Mouse (Mus musculus) lung, postnatal 0 days (tissue): ENCODE data around the gene Itga2b. TPM values are rescaled to one million over a fixed set of nuclear protein-coding genes. Genes with fewer than 3 reads are reported as not detected.
A peak's percentile ranks its signal among the peaks of the same experiment; 100 is the strongest.

Experiments
- ATAC-seq: fragments of 200-750 bp; cut with Nextera tagmentation; 2 replicates; pipeline ENCODE4 v1.8.0; 2017; ENCODE audit warnings: moderate library complexity
- DNase-seq: peaks from one replicate; pipeline ENCODE4 v3.0.0-alpha.2; 2016; ENCODE audit warnings: low spot score
- H3K27ac ChIP-seq: fragments of 300-500 bp; sonication (generic); 2 replicates; pipeline ENCODE4 v1.5.1; 2014; ENCODE audit warnings: antibody characterized with exemption, mild to moderate bottlenecking, low read length, mixed read lengths
- H3K27me3 ChIP-seq: fragments of 300-500 bp; sonication (generic); replicated peaks from 2 replicates; pipeline ENCODE4 v1.6.1; 2014; ENCODE audit warnings: low read length, mixed read lengths; ENCODE audit not compliant: insufficient read depth
- H3K36me3 ChIP-seq: fragments of 300-500 bp; sonication (generic); 2 replicates; pipeline ENCODE4 v1.6.1; 2014; ENCODE audit warnings: low read length, mixed read lengths; ENCODE audit not compliant: insufficient read depth
- H3K4me1 ChIP-seq: fragments of 300-500 bp; sonication (generic); 2 replicates; pipeline ENCODE4 v1.6.1; 2014; ENCODE audit warnings: antibody characterized with exemption, low read depth, low read length, mixed read lengths; ENCODE audit not compliant: insufficient read depth
- H3K4me2 ChIP-seq: fragments of 300-500 bp; sonication (generic); replicated peaks from 2 replicates; pipeline ENCODE4 v1.6.1; 2014; ENCODE audit warnings: low read depth, mild to moderate bottlenecking, low read length, moderate library complexity, mixed read lengths
- H3K4me3 ChIP-seq: fragments of 300-500 bp; sonication (generic); 2 replicates; pipeline ENCODE4 v1.5.1; 2014; ENCODE audit warnings: low read depth, low read length
- H3K9ac ChIP-seq: fragments of 300-500 bp; sonication (generic); replicated peaks from 2 replicates; pipeline ENCODE4 v1.6.1; 2014; ENCODE audit warnings: low read depth, mild to moderate bottlenecking
- H3K9me3 ChIP-seq: fragments of 300-500 bp; sonication (generic); 2 replicates; pipeline ENCODE4 v1.6.1; 2016; ENCODE audit warnings: low read length, mixed read lengths
- CTCF ChIP-seq: IDR thresholded peaks from 2 replicates; pipeline ENCODE4 v1.5.1; 2016; ENCODE audit warnings: antibody characterized with exemption, mild to moderate bottlenecking
- EP300 ChIP-seq: IDR thresholded peaks from 2 replicates; pipeline ENCODE4 v1.6.1; 2016; ENCODE audit warnings: antibody characterized with exemption, mild to moderate bottlenecking, control low read depth
- WGBS: fragments of 180-500 bp; shearing (Covaris S2); extraction: QIAGEN DNeasy Blood & Tissue Kit; methylation state at CpG from one replicate; pipeline ENCODE4 v1.1.7; 2014; 5-methylcytosine and 5-hydroxymethylcytosine counted together
- polyA plus RNA-seq: library from polyadenylated mRNA; unstranded; fragments of >200 nt; fragmentation: Nextera tagmentation; extraction: Ambion mirVana; gene quantifications from 2 replicates; pipeline ENCODE4 v1.2.1, GENCODE M21; 2015

Gene Itga2b
- polyA plus RNA-seq, 1 experiment from 2014 or later = 13.0 TPM

DNA sequence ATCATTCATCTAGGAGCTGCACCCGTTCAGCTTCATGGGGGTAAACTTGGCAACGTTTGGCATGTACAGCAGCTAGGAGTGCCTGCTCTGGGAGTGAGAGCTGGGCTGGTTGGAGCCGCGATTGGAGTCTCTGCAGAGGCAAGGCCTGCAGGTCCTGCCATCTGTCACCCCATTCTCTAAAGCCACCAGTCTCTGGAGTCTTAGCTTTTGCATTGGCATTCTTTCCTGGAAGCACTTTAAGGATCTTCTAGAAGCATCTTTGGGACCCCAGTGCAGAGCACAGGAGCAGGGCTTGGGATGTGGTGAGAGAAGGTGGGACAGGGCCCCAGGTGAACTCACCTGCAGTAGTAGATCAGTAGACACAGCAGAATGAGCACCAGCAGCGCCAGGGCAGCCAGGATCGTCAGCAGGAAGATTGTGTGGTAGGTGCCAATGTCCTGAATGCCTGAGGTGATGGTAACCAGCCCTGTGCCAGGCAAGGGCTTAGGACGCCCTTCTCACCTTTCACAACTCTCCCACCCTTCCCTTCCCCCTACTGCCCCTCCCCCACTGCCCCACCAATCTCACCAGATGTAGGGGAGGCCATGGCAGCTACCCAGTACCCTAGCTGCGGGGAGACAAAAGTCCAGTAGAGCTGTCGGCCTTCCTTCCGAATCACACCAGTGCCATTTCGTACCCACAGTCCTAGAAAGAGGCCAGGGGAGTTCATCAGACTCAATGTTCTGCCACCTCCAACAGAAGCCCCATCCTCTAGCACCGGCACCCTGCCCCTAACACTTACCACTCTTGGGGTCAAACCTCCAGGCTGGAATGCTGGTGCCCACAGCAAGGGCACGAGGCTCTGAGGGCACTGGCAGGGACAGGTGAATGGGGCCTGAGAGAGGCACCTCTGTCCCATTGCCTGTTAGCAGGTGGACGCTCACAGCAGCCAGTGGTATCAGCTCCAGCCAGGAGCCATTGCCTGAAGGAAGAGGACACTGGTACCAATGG, 30.5 kb downstream of the Itga2b start:
- WGBS = 83% methylated on average over 14 of the region's 14 CpGs
- H3K4me1 ChIP-seq = 0 out of 2 replicates have a peak, but pooled peaks cover 3% of the 10 kb centered on the region
- H3K27me3 ChIP-seq = no peaks in the 10 kb centered on the region
- no peak overlapping the region for H3K9ac ChIP-seq
- H3K36me3 ChIP-seq = peaks cover 19% of the 10 kb centered on the region
- no peak for DNase-seq
- no peak overlapping the region for H3K4me3 ChIP-seq
- no peak overlapping the region for H3K4me2 ChIP-seq
- no peaks in the 10 kb centered on the region for H3K9me3 ChIP-seq
- no peak for TF ChIP-seq CTCF
- TF ChIP-seq EP300 = no peak
- H3K27ac ChIP-seq = no peak overlapping the region
- ATAC-seq = no peak

DNA sequence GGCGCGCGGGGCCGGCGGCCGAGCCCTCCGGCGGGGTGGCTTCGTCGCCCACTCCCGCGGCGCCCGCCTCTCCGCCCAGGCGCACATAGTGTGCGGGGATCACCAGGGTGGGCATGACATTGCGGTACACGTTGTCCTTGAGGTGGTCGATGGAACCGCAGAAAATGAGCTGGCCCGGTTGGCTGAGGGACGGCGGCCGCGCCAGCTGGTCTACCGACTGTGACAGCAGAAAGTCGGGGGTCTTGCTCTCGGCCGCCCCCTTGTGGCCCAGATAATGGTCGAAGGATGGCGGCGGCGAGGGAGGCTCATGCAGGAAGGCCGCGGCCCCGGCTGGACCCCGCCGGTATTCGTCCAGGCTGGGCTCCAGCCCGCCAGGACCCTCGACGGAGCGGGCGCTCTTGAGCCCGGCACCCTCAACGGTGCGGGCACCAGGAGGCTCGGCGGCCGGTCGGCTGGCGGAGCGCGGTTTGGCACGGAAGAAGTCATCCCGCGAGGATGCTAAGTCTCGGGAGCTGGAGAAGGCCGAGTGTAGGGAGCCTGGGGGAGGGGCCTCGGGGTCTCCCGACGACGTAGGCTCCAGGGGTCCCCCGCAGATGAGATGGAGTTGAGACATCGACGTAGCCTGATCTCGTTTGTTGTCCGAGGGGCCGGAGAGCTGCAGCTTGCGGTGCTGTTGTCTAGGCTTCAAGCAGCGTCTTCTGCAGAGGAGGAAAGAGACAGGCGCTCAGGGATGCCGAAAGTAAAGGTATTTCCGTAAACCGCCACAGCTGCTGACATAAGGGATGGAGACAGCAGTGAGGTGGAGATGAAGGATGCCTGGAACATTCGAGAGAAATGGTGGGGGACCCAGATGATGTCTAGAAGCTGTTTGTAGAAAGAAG, 31.5 kb downstream of the Itga2b start:
- Histone ChIP-seq H3K27me3 (no peaks in the 10 kb centered on the region), H3K4me1 (0 out of 2 replicates have a peak, but pooled peaks cover 3% of the 10 kb centered on the region), H3K27ac (no peak overlapping the region), H3K9ac (peak overlapping the region; percentile 6), H3K9me3 (no peaks in the 10 kb centered on the region), H3K36me3 (peaks cover 19% of the 10 kb centered on the region), H3K4me3 (peak overlapping the region; percentile 51), H3K4me2 (peak overlapping the region; percentile 98)
- 28% methylated on average over 55 of the region's 77 CpGs for WGBS
- ATAC-seq (peak; percentile 52), DNase-seq (peak; percentile 78)
- TF ChIP-seq EP300 (no peak), CTCF (peak; percentile 86)

DNA sequence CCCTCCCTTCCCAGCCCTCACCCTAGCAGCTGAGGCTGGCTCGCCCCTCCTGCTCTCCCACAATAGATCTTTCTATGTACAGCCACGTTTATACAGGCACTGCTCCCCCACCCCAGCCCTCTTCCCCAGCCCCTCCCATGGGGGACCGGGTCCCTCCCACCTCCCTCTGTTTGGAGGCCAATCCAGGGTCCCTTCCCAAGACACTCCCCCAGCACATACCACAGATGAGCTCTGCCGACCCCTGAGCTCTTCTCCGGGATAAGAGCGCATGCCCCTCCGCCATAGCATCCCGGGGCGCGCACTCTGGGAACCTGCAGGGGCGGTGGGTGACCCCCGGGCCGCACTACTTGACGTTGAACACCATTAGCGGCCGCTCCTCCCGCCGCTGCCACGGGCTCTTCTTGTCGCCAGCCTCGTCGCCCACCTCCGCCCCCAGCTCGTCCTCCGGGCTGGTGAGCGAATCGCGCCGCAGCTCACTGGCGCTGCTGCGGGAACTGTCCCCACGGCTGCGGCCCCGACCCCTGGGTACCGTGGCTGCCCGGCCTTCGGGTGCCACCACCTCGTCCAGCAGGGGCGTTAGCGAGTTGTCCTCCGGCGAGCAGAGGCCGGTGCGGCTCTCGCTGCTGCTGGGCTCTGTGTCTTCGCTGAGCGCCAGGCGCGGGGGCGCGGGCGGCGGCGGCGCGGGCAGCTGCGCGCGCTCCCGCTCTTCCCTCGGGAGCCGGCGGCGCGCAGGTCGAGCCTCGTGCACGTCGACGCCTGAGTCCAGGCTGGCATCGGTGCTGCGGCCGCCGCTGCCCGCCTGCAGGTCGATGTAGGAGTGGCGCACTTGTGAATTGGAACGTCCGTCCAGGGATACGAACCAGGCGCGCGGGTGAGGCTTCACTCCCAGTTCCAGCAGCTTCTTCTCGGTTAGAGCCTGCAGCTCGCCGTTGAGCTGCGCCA, 32.5 kb downstream of the Itga2b start:
- Histone ChIP-seq H3K9ac (peak overlapping the region; percentile 6), H3K4me1 (0 out of 2 replicates have a peak, but pooled peaks cover 3% of the 10 kb centered on the region), H3K9me3 (no peaks in the 10 kb centered on the region), H3K36me3 (peaks cover 19% of the 10 kb centered on the region), H3K27me3 (no peaks in the 10 kb centered on the region), H3K27ac (no peak overlapping the region), H3K4me3 (peak overlapping the region; percentile 51), H3K4me2 (peak overlapping the region; percentile 98)
- peak; percentile 68 for TF ChIP-seq CTCF
- TF ChIP-seq EP300 = no peak
- ATAC-seq = peak; percentile 66
- peak; percentile 81 for DNase-seq
- 25% methylated on average over 68 of the region's 87 CpGs for WGBS

- peaks cover 9% of the 10 kb centered on the region; the same call in 1 of the 2 replicates for H3K4me1 ChIP-seq
- TF ChIP-seq EP300 = no peak
- TF ChIP-seq CTCF = no peak
Observed at GRCm38 (mm10) chr11:102436471-102436790, 33.5 kb downstream of the Itga2b start.

DNA sequence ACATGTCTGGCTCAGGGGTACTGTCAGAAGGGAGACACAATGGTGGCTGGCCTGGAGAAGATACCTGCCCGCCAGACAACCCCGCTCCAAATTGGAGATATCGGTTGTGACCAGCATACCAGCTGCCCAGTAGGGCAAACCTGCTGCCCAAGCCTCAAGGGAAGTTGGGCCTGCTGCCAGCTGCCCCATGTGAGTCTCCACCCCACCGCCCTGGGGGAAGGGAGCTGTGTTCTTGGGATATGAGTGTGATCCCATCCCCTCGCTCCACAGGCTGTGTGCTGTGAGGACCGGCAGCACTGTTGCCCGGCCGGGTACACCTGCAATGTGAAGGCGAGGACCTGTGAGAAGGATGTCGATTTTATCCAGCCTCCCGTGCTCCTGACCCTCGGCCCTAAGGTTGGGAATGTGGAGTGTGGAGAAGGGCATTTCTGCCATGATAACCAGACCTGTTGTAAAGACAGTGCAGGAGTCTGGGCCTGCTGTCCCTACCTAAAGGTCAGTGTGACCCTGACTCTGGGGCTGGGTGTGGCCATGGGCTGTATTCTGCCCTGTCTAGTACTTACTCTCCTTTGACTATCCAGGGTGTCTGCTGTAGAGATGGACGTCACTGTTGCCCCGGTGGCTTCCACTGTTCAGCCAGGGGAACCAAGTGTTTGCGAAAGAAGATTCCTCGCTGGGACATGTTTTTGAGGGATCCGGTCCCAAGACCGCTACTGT, 34.0 kb downstream of the Itga2b start:
- Histone ChIP-seq H3K4me2 (no peak overlapping the region), H3K27ac (no peak overlapping the region), H3K36me3 (peaks cover 15% of the 10 kb centered on the region; the same call in 1 of the 2 replicates), H3K9me3 (no peaks in the 10 kb centered on the region), H3K27me3 (no peaks in the 10 kb centered on the region), H3K9ac (no peak overlapping the region), H3K4me1 (peaks cover 12% of the 10 kb centered on the region; the same call in 1 of the 2 replicates), H3K4me3 (no peak overlapping the region)
- no peak for ATAC-seq
- TF ChIP-seq CTCF (no peak), EP300 (no peak)
- no peak for DNase-seq
- 88% methylated on average over 16 of the region's 18 CpGs for WGBS

More at GRCm38 (mm10) chr11:102436471-102436790, 33.5 kb downstream of the Itga2b start:
- Histone ChIP-seq H3K4me2 (no peak overlapping the region), H3K9ac (no peak overlapping the region), H3K36me3 (peaks cover 19% of the 10 kb centered on the region), H3K27ac (no peak overlapping the region), H3K4me3 (no peak overlapping the region), H3K9me3 (no peaks in the 10 kb centered on the region), H3K27me3 (no peaks in the 10 kb centered on the region)
- no peak for ATAC-seq
- DNase-seq = no peak
- 83% methylated on average over 10 of the region's 10 CpGs for WGBS
